Mouse (Mus musculus) heart, adult 8-10 months (tissue): ENCODE measurements around the gene Sypl2. TPM values are rescaled to one million over a fixed set of nuclear protein-coding genes. Genes with fewer than 3 reads are reported as not detected.

Experiments used
- DNase-seq: peaks from one replicate; pipeline ENCODE4 v3.0.0; 2022; ENCODE audit warnings: low spot score
- total RNA-seq, 4 experiments: library from RNA; stranded (reverse); gene quantifications; 2 replicates each; pipeline ENCODE4 v1.2.4; 2022

Sypl2 gene
- total RNA-seq, 4 experiments from 2014 or later = 1.3 to 2.4 (median 2.1) TPM

DNA sequence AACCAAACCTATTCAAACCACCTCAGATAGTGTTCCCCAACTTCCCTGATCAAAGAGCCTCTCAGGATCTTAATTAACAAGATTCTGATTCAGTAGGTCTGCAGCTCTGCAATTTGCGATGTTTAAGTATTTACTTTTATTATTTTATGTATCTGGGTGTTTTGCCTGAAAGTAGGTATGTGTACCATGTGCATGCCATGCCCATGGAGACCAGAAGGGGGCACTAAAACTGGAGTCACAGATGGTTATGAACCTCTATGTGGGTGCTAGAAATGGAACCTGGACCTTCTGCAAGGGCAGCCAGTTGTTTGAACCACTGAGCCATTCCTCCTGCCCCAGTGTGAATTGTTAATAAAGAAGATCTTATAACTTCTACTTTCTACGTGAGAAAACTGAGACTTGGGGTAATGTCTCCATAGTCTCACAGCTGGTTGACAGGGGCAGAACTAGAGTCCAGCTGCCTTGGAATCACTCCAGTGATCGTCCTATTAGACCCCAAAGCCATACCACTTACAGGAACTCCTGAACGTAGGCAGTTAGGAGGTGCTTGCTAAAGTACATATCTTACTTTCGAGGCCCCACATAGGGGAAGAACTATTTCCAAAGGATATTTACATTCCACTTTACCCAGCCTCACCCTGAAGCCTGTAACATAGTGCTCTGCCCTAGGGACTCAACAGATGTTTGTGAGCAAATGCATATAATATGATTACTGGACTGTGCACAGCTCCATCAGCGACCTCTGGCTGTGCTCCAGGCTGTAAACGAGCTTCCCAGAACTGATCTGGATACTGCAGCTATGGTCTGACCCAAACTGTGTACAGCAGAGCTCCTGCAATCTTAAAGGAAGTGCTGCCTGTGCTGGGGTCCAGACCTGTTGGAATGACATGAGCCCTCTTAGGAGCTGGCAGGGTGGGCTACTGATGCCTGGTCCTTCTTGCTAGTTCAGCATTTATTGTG, 47.4 kb downstream of the Sypl2 start:
- DNase-seq = no peak

GRCm38 (mm10) chr3:108174672-108175531, 51.5 kb downstream of the Sypl2 start:
- peak; percentile 40 for DNase-seq

DNA sequence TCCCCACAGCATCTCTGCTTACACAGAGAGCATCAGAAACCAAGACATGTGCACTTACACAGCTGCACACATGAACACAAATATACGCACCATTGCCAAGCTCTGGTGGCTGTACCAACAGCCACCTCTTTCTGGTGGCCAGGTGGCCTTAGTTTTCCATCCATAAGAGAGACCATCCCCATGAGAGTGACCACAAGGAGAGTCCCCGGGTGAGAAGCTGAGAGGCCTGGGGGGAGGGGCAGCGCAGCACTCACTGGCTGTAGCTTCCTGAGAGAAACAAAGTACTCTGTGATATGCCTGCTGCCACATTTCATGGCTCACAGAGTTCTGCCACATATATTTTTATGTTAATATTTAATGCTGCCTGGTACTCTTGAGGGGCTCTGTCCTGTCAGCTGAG, 57.2 kb downstream of the Sypl2 start:
- no peak for DNase-seq

DNA sequence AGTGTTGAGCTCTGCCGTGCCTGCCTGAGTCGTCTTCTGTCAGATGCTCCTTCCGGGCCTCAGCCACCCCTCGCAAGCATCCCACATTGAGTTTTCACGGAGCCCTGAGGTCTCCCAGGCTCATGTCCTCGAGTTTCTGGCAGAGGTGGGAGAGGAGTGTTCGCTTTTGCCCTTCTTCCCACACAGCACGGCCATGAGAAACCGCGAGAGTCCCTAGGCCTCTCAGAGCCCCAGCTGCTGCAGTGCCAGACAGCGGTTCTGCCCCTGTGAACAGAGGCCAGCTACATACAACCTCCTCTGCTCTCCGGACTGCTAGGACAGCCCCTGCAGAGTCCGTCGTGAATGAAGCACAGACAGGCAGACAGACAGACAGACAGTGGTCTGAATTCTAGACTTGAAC, 58.9 kb downstream of the Sypl2 start:
- no peak for DNase-seq

- peak; percentile 48 for DNase-seq
Observed at GRCm38 (mm10) chr3:108166486-108167211, 59.8 kb downstream of the Sypl2 start.

DNA sequence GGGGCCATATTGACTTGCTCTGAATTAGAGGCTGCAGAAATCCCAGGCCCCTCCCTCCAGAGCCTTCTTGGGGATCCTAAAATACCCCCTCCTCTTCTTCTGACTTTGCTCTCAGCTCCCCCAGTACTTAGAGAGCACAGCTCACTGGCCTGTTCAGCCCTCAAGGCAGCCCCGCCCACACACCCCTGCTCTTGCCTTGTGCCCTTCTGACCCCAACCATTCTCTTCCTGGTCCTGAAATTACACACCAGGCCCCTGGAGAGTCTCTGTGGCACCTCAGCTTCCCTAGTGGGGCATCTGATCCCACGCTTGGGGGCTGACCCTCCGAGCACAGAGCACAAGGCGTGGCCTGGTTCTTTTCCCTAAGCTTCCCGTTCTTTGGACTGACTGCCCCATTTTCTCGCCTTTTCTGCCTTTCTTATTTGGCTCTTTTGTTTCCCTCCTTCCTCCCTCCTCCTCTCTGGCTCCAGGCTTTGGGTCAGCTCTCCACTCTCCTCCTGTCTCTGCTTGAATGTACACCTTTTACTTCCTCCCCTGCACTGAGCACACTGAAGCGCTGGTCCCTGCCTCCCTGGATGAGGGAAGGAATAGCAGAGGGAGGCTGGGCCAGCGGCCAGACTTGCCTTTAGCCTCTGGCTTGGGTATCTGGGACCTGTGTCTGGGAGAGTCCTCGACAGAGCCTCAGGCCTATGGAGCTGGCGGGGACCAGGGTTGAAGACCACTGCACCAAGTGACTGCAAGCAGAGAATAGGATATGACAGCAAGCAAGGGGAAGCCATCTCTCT, 60.7 kb downstream of the Sypl2 start:
- DNase-seq = no peak

DNA sequence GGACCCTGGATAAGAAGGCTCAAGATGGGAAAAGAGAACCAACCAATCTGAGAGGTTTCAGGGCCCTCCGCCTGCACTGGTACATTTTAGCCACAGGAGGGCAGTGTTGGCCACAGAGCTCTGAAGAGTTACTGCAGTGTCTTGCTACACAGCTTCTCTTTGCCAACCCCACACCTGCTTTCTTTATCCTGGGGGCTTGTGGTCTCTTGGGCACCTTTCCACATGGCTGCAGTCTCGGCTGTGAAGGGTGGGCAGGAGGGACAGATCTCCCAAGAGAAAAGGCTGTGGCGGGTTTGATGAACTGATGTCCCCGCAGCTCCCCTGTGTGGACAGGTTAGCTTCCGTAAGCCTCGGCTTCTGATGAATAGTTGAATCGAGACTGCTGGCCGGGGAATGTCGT, 61.6 kb downstream of the Sypl2 start:
- peak; percentile 78 for DNase-seq

- no peak for DNase-seq
Observed at GRCm38 (mm10) chr3:108164091-108164490, 62.4 kb downstream of the Sypl2 start.

Other genes starting within 250 kb of the Sypl2 start
- gene Gstm2, start 240.2 kb downstream of the Sypl2 start, total RNA-seq = 100 to 1,000 TPM; 237 to 300 (median 263) TPM
- gene Gstm1, start 208.7 kb downstream of the Sypl2 start, total RNA-seq = 100 to 1,000 TPM; 385 to 498 (median 396) TPM
- gene Gstm4, start 181.8 kb downstream of the Sypl2 start, total RNA-seq = 10 to 100 TPM; 12.6 to 14.4 (median 13.3) TPM
- 1 to 10 TPM; 3.9 to 5.2 (median 4.7) TPM for gene Ampd2, start 140.0 kb downstream of the Sypl2 start, total RNA-seq
- gene Gnat2, start 133.9 kb downstream of the Sypl2 start, total RNA-seq = under 1 TPM in 2 of 4 experiments, not detected in 2; 0.28 to 0.47 TPM
- gene Gnai3, start 80.5 kb downstream of the Sypl2 start, total RNA-seq = 10 to 100 TPM; 12.7 to 15.9 (median 13.0) TPM
- gene Gpr61, start 71.8 kb downstream of the Sypl2 start, total RNA-seq = not detected
- 10 to 100 TPM; 17.2 to 18.9 (median 18.1) TPM for gene Amigo1, start 40.3 kb downstream of the Sypl2 start, total RNA-seq
- 1 to 10 TPM; 5.4 to 8.3 (median 6.5) TPM for gene Cyb561d1, start 25.4 kb downstream of the Sypl2 start, total RNA-seq
- gene Atxn7l2, start 15.7 kb downstream of the Sypl2 start, total RNA-seq = 1 to 10 TPM; 1.7 to 2.7 (median 2.3) TPM
- 10 to 100 TPM; 46.3 to 59.0 (median 50.8) TPM for gene Psma5, start 30.3 kb upstream of the Sypl2 start, total RNA-seq
- gene Sort1, start 57.4 kb upstream of the Sypl2 start, total RNA-seq = 10 to 100 TPM; 17.5 to 20.2 (median 19.0) TPM
- 10 to 100 TPM; 42.7 to 64.1 (median 55.8) TPM for gene Mybphl, start 138.3 kb upstream of the Sypl2 start, total RNA-seq
- gene Psrc1, start 157.2 kb upstream of the Sypl2 start, total RNA-seq = under 1 TPM in 3 of 4 experiments, not detected in 1; 0.20 to 0.31 (median 0.22) TPM
- 10 to 100 TPM in 2 of 4 experiments, 1 to 10 TPM in 2; 7.4 to 10.9 (median 9.0) TPM for gene Celsr2, start 188.9 kb upstream of the Sypl2 start, total RNA-seq
- gene Sars, start 218.6 kb upstream of the Sypl2 start, total RNA-seq = 10 to 100 TPM; 76.6 to 83.9 (median 80.0) TPM